Mouse (Mus musculus): Measurements from ENCODE around the gene Gtdc1. TPM values are rescaled to one million over a fixed set of nuclear protein-coding genes. Genes with fewer than 3 reads are reported as not detected.

The Gtdc1 gene
- 19.5 and 19.7 TPM in 2 replicates for polyA plus RNA-seq (2015; fragmentation: Nextera tagmentation; extraction: Ambion mirVana)

DNA sequence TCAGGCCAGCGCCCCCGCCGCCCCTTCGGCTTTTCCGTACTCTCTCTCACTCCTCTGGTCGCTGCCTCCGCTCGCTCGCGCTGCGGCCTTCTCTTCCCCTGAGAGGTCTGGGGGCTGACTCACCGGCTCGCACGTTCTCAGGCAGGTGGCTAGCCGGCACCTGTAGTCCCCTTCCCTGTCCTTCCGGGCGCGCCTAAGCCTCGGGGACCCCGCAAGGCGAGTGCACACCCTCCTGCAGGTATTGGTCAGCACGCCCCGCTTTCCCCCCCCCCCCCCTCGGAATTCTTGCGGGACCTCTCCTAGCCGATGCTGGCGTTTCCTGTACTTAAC lies at the start of gene Gtdc1:
Gene Gtdc1 (minus strand): TSS at position 176 of the 330 bp plus-strand sequence.
- Histone ChIP-seq H3K9me3 (no peaks in the 10 kb centered on the region), H3K27ac (peak within 1 kb of the TSS; percentile 89), H3K4me3 (replicated peaks) (peak within 1 kb of the TSS; percentile 75), H3K27me3 (no peaks in the 10 kb centered on the region), H3K4me1 (replicated peaks) (peaks cover 11% of the 10 kb centered on the region), H3K4me2 (replicated peaks) (peak within 1 kb of the TSS; percentile 68), H3K36me3 (no peaks in the 10 kb centered on the region), H3K9ac (replicated peaks) (peak within 1 kb of the TSS; percentile 83)
- ATAC-seq = no peak; the same call in 1 of the 2 replicates
- 0% methylated on average over 27 of the region's 27 CpGs for WGBS

GRCm38 (mm10) chr2:44977051-44977450 lies 49.6 kb upstream of the Gtdc1 start:
- no peak for ATAC-seq
- no peak overlapping the region for H3K4me2 ChIP-seq (replicated peaks)

DNA sequence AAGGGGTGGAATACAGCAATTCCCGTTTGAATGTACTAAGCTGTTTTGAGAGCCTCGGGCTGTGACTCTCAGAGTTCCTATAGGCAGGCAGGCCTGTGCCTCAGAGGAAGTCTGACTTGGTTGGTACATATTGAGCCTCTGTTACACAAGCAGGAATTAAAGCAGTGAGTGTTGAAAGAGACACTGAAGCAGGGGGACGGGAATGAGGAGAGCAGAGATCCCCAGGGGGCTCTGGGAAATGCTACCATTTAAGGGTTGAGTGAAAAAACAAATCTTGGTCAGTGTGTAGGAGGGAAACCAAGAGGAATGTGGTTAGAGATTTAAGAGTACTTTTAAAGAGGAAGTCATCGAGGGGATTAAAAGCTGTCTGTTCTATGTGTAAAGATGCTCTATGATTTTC lies 49.0 kb upstream of the Gtdc1 start:
- no peak for ATAC-seq
- no peak overlapping the region for H3K4me2 ChIP-seq (replicated peaks)
- no peaks in the 10 kb centered on the region for H3K9me3 ChIP-seq
- no peak overlapping the region for H3K4me3 ChIP-seq (replicated peaks)
- H3K36me3 ChIP-seq = no peaks in the 10 kb centered on the region
- H3K9ac ChIP-seq (replicated peaks) = no peak overlapping the region
- no peak overlapping the region for H3K27ac ChIP-seq
- H3K27me3 ChIP-seq = 0 out of 2 replicates have a peak, but pooled peaks cover 3% of the 10 kb centered on the region
- WGBS = 45% methylated on average over 4 of the region's 4 CpGs
- H3K4me1 ChIP-seq (replicated peaks) = peaks cover 18% of the 10 kb centered on the region

More at GRCm38 (mm10) chr2:44977051-44977450, 49.6 kb upstream of the Gtdc1 start:
- Histone ChIP-seq H3K9ac (replicated peaks) (no peak overlapping the region), H3K4me3 (replicated peaks) (no peak overlapping the region), H3K4me1 (replicated peaks) (peaks cover 18% of the 10 kb centered on the region), H3K36me3 (no peaks in the 10 kb centered on the region), H3K27ac (no peak overlapping the region), H3K27me3 (0 out of 2 replicates have a peak, but pooled peaks cover 3% of the 10 kb centered on the region), H3K9me3 (no peaks in the 10 kb centered on the region)
- 75% methylated on average over 3 of the region's 3 CpGs for WGBS

GRCm38 (mm10) chr2:44973828-44974227 lies 46.4 kb upstream of the Gtdc1 start:
- no peak for ATAC-seq
- H3K9ac ChIP-seq (replicated peaks) = no peak overlapping the region
- no peaks in the 10 kb centered on the region for H3K36me3 ChIP-seq
- no peak overlapping the region for H3K27ac ChIP-seq
- peaks cover 5% of the 10 kb centered on the region for H3K4me1 ChIP-seq (replicated peaks)
- H3K9me3 ChIP-seq = no peaks in the 10 kb centered on the region
- 91% methylated on average over 6 of the region's 6 CpGs for WGBS
- 0 out of 2 replicates have a peak, but pooled peaks cover 3% of the 10 kb centered on the region for H3K27me3 ChIP-seq
- no peak overlapping the region for H3K4me3 ChIP-seq (replicated peaks)
- H3K4me2 ChIP-seq (replicated peaks) = no peak overlapping the region

- H3K27me3 ChIP-seq = no peaks in the 10 kb centered on the region
- H3K4me1 ChIP-seq (replicated peaks) = no peaks in the 10 kb centered on the region
- H3K9ac ChIP-seq (replicated peaks) = no peak overlapping the region
- H3K4me2 ChIP-seq (replicated peaks) = no peak overlapping the region
- no peak overlapping the region for H3K27ac ChIP-seq
- 88% methylated on average over 6 of the region's 6 CpGs for WGBS
- ATAC-seq = no peak
- no peak overlapping the region for H3K4me3 ChIP-seq (replicated peaks)
- H3K9me3 ChIP-seq = no peaks in the 10 kb centered on the region
- no peaks in the 10 kb centered on the region for H3K36me3 ChIP-seq
Observed at GRCm38 (mm10) chr2:44970087-44970646, 42.7 kb upstream of the Gtdc1 start.

DNA sequence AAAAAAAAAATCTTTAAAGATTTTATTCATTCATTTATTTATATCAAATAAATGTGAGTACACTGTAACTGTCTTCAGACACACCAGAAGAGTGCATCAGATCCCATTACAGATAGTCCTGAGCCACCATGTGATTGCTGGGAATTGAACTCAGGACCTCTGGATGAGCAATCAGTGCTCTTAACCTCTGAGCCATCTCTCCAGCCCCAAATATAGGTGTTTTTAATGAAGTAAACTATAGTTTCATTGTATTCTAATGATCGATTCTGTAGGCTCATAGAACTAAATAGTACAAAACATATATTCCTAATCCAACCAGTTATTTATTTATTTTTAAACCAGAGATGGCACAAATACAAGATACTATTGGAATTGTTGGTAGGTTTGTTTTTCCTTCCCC lies 42.2 kb upstream of the Gtdc1 start:
- Histone ChIP-seq H3K27ac (no peak overlapping the region), H3K9me3 (no peaks in the 10 kb centered on the region), H3K27me3 (no peaks in the 10 kb centered on the region), H3K36me3 (no peaks in the 10 kb centered on the region), H3K4me3 (replicated peaks) (no peak overlapping the region), H3K4me1 (replicated peaks) (no peaks in the 10 kb centered on the region), H3K9ac (replicated peaks) (no peak overlapping the region), H3K4me2 (replicated peaks) (no peak overlapping the region)
- no peak for ATAC-seq
- WGBS = 95% methylated on average over 1 of the region's 1 CpGs

DNA sequence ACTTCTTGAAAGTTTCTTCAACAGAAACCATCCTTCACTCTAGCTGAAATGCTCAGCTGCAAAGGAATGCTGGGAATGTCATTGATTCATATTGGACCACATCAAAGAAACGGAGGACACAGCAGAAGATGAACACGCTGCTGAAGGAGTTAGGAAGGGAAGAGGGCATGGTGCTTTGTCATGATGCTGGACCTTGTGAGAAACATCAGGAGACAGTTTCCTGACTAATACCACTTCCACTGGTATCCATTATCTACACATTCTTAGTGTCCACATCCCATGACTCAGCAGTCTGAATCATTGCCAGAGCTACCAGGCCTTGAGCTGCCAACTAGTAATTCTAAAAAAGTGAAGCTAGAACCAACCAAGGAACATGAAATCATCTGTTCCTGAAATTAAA lies 41.8 kb upstream of the Gtdc1 start:
- no peak overlapping the region for H3K4me2 ChIP-seq (replicated peaks)
- no peak for ATAC-seq
- no peaks in the 10 kb centered on the region for H3K9me3 ChIP-seq
- no peaks in the 10 kb centered on the region for H3K27me3 ChIP-seq
- no peak overlapping the region for H3K9ac ChIP-seq (replicated peaks)
- H3K4me3 ChIP-seq (replicated peaks) = no peak overlapping the region
- H3K27ac ChIP-seq = no peak overlapping the region
- 88% methylated on average over 2 of the region's 2 CpGs for WGBS
- no peaks in the 10 kb centered on the region for H3K36me3 ChIP-seq
- H3K4me1 ChIP-seq (replicated peaks) = no peaks in the 10 kb centered on the region

DNA sequence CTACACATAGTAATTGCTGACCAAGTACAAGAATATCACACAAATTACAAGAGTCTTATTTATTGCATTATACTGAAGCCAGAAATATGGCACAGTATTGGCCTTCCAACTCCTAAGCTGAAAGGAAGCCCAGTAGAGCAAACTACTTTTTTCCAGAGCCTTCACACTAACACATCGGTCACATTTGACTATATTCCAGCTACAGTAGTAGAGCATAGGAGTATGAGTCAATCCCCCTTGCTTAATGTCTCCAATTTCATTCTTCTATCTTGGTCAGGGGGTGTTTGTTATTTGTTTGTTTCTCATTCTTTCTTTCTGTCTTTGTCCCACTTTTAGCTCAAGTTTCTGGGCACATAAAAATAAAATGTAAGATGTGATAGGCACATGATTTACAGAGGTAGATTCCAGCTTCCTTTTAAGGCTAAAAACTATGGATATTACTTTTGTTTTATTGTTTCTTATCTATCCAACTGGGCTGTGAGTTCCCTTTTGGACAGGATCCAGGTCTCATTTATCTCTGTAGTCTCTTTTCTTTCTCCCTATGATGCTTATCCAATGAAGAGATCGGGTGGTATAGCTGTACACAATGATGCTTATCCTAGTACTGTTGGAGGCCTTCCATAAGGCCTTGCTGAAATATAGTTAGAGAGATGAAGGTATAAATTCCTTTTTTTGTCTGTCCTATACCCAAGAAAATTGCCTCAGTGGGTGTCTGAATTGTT lies 38.5 kb upstream of the Gtdc1 start:
- no peak overlapping the region for H3K9ac ChIP-seq (replicated peaks)
- no peak overlapping the region for H3K4me3 ChIP-seq (replicated peaks)
- H3K4me2 ChIP-seq (replicated peaks) = no peak overlapping the region
- no peaks in the 10 kb centered on the region for H3K9me3 ChIP-seq
- no peak for ATAC-seq
- no peaks in the 10 kb centered on the region for H3K4me1 ChIP-seq (replicated peaks)
- no peak overlapping the region for H3K27ac ChIP-seq
- 94% methylated on average over 2 of the region's 2 CpGs for whole genome bisulfite sequencing
- no peaks in the 10 kb centered on the region for H3K27me3 ChIP-seq
- no peaks in the 10 kb centered on the region for H3K36me3 ChIP-seq

DNA sequence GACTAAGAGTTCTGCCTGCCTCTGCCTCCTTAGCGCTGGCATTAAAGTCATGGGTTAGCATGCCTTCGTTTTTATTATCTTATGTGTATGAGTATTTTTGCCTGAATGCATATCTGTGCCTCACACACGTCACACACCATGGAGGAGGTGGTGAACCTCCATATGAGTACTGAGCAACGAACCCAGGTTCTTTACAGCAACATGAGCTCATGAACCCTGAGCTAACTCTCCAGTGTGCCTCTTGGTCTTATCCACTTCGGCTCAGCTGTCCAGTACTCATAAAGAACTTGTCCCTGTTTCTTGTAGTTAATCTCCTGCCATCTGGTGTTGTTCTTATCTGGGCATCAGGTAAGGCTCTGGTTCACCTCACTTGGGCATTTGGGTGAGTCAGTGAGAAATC lies 35.2 kb upstream of the Gtdc1 start:
- 91% methylated on average over 5 of the region's 5 CpGs for WGBS
- Histone ChIP-seq H3K27ac (no peak overlapping the region), H3K27me3 (no peaks in the 10 kb centered on the region), H3K36me3 (no peaks in the 10 kb centered on the region), H3K4me2 (replicated peaks) (no peak overlapping the region), H3K4me3 (replicated peaks) (no peak overlapping the region), H3K9ac (replicated peaks) (no peak overlapping the region), H3K4me1 (replicated peaks) (no peaks in the 10 kb centered on the region), H3K9me3 (no peaks in the 10 kb centered on the region)
- no peak for ATAC-seq

DNA sequence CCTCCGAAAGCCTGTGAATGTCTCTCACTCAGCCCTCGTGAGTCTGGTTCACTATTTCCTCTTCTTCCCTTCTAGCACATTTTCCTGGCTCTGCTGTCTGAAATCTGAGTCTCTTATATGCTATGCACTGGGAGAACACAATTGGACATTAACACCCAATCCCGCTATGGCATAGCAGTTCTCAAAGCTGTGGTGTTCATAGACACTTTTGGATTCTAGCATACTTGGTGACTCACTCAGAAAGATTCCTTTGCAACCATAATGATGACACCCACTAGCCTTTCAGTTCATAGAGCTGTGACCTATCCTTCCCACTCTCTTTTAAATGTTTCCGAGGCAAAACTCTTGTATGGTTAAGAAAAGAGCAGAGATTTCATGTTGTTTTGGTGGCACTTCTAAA lies 33.7 kb upstream of the Gtdc1 start:
- Histone ChIP-seq H3K27ac (no peak overlapping the region), H3K27me3 (no peaks in the 10 kb centered on the region), H3K4me1 (replicated peaks) (no peaks in the 10 kb centered on the region), H3K4me2 (replicated peaks) (no peak overlapping the region), H3K36me3 (no peaks in the 10 kb centered on the region), H3K4me3 (replicated peaks) (no peak overlapping the region), H3K9me3 (no peaks in the 10 kb centered on the region), H3K9ac (replicated peaks) (no peak overlapping the region)
- no peak for ATAC-seq
- WGBS = 92% methylated on average over 4 of the region's 4 CpGs

DNA sequence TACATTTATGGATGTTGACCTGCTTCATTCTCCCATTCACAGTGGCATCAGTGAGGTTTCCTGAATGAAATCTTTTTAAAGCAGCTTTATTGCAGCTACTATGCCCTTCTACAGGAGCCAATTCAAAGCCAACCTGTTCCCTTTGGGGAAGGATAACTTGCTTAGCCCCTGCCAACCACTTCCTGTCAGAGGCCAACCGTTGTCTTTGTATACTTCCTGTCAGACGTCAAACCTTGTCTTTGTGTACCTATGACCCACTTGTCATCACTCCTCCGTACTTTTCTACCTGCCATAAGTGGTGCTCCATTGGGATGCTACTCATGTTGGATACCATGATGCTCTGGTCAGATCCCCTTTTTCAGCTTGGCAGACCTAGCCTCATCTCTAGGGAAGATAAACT lies 33.1 kb upstream of the Gtdc1 start:
- Histone ChIP-seq H3K36me3 (no peaks in the 10 kb centered on the region), H3K9ac (replicated peaks) (no peak overlapping the region), H3K4me3 (replicated peaks) (no peak overlapping the region), H3K9me3 (no peaks in the 10 kb centered on the region), H3K27ac (no peak overlapping the region), H3K4me1 (replicated peaks) (no peaks in the 10 kb centered on the region), H3K4me2 (replicated peaks) (no peak overlapping the region), H3K27me3 (no peaks in the 10 kb centered on the region)
- 85% methylated on average over 3 of the region's 3 CpGs for WGBS
- ATAC-seq = no peak

DNA sequence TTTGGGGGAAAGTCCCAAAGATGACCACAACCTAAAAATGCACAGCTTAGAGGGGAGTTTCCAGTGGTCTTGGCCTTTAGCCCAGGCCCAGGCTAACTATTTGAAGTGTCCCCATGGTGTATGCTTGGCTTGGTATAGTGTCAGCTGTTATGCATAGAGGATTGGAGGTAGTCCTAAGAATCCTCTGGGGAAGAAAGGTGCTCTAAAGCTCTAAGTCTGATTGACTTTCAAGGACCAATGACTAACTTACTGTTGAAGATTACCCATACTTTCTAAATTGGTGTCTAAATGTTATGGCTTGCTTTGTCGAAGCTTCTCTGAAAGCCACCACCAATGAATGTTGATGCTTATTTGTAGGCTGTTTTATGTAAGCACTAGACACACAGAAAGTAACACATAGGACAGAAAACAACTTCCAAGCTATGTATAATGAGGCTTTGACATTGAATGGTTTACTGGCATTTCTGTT lies 29.9 kb upstream of the Gtdc1 start:
- H3K27me3 ChIP-seq = no peaks in the 10 kb centered on the region
- no peaks in the 10 kb centered on the region for H3K36me3 ChIP-seq
- H3K4me1 ChIP-seq (replicated peaks) = no peaks in the 10 kb centered on the region; the same call in 1 of the 2 replicates
- WGBS = 87% methylated on average over 1 of the region's 1 CpGs
- H3K9ac ChIP-seq (replicated peaks) = no peak overlapping the region
- ATAC-seq = no peak
- H3K9me3 ChIP-seq = no peaks in the 10 kb centered on the region
- no peak overlapping the region for H3K4me2 ChIP-seq (replicated peaks)
- no peak overlapping the region for H3K27ac ChIP-seq
- H3K4me3 ChIP-seq (replicated peaks) = no peak overlapping the region
